Mouse (Mus musculus) G1E (cell line): ENCODE measurements around the gene Unc5cl. TPM values are rescaled to one million over a fixed set of nuclear protein-coding genes. Genes with fewer than 3 reads are reported as not detected.

Experiments used
- ATAC-seq: 2 replicates; pipeline ENCODE4 v1.8.0; 2016; ENCODE audit warnings: mild to moderate bottlenecking; ENCODE audit not compliant: insufficient number of reproducible peaks, poor library complexity, low FRiP score, severe bottlenecking; ENCODE audit errors: extremely low read depth
- DNase-seq: peaks from one replicate; pipeline ENCODE4 v3.0.0; 2012; ENCODE audit warnings: low spot score
- H3K27me3 ChIP-seq: 2 replicates; pipeline ENCODE4 v1.6.1; 2012; ENCODE audit warnings: mild to moderate bottlenecking, low read length, inconsistent platforms; ENCODE audit not compliant: insufficient read depth
- H3K36me3 ChIP-seq: replicated peaks from 2 replicates; pipeline ENCODE3; 2012; ENCODE audit warnings: mild to moderate bottlenecking, inconsistent platforms
- H3K4me1 ChIP-seq: 2 replicates; pipeline ENCODE4 v1.6.1; 2012; ENCODE audit warnings: low read depth, low read length, inconsistent platforms, mixed read lengths; ENCODE audit not compliant: insufficient read depth
- H3K4me3 ChIP-seq: 2 replicates; pipeline ENCODE4 v1.5.1; 2012; ENCODE audit warnings: low read depth, mild to moderate bottlenecking, inconsistent platforms, low read length, moderate library complexity, mixed read lengths
- H3K9me3 ChIP-seq: replicated peaks from 2 replicates; pipeline ENCODE4 v1.6.1; 2012; ENCODE audit warnings: inconsistent platforms
- CTCF ChIP-seq: IDR thresholded peaks from 2 replicates; pipeline ENCODE4 v1.5.1; 2012; ENCODE audit warnings: low read depth, low read length, inconsistent platforms, mixed read lengths
- GATA1 ChIP-seq: IDR thresholded peaks from 2 replicates; pipeline ENCODE4 v1.6.1; 2012; ENCODE audit warnings: borderline replicate concordance, low read length, inconsistent platforms, mixed read lengths
- GATA2 ChIP-seq: IDR thresholded peaks from 2 replicates; pipeline ENCODE4 v1.6.1; 2012; ENCODE audit warnings: low read depth, low read length, inconsistent platforms, borderline replicate concordance
- POLR2AphosphoS5 ChIP-seq: IDR thresholded peaks from 2 replicates; pipeline ENCODE4 v1.6.1; 2012; ENCODE audit warnings: low read depth, low read length, inconsistent platforms; ENCODE audit not compliant: insufficient replicate concordance
- TAL1 ChIP-seq: conservative IDR thresholded peaks from 2 replicates; pipeline ENCODE4 v1.6.1; 2012; ENCODE audit warnings: low read depth, low read length, inconsistent platforms, mixed read lengths
- polyA plus RNA-seq: library from polyadenylated mRNA; stranded (reverse); fragments of >175 nt; gene quantifications from 2 replicates; pipeline ENCODE4 v1.2.3, GENCODE M21; 2012
- total RNA-seq, 2 experiments: library from RNA; stranded (forward) in 1 of 2; stranded (reverse) in 1 of 2; fragments of 200-1000 nt in 1 of 2; fragments of >200 nt in 1 of 2; fragmentation: Nextera tagmentation in 1 of 2; gene quantifications; 2 replicates each; pipeline ENCODE4 v1.2.3; 2014 to 2017

Gene Unc5cl
- total and polyA plus RNA-seq, 3 experiments, result 15.9 to 22.1 (median 17.6) TPM

- no peak for DNase-seq
- Histone ChIP-seq H3K27me3 (no peaks in the 10 kb centered on the region), H3K4me1 (peaks cover 35% of the 10 kb centered on the region), H3K9me3 (no peaks in the 10 kb centered on the region), H3K4me3 (no peak overlapping the region), H3K36me3 (peaks cover 59% of the 10 kb centered on the region)
- ATAC-seq, result no peak
- TF ChIP-seq POLR2AphosphoS5 (no peak), TAL1 (no peak), GATA1 (no peak)
Measured at GRCm38 (mm10) chr17:48418781-48419180, 35.9 kb upstream of the Unc5cl start.

GRCm38 (mm10) chr17:48419571-48419970 is 35.1 kb upstream of the Unc5cl start:
- Histone ChIP-seq H3K36me3 (peaks cover 51% of the 10 kb centered on the region), H3K4me1 (peaks cover 35% of the 10 kb centered on the region)

DNA sequence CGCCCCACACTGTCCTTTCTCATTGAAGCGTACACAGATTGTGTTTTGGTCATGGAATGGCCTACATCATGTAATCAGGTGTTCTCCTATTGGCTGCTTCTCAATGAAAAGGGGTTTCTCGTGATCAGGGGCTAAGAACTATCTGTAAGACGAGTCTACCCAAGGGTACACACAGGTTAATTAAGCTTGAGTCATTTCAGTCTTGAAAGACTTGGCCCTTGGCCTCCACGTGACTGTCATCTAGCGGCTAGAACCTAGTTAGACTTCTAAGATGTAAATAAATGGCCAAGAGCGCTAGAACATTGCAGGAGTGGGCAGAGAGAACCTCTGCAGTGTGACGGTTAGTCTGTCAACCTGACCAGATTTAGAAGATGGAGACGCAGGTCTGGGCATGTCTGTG is 30.5 kb upstream of the Unc5cl start:
- ATAC-seq, result no peak
- DNase-seq, result no peak
- Histone ChIP-seq H3K36me3 (peaks cover 5% of the 10 kb centered on the region), H3K4me3 (no peak overlapping the region), H3K9me3 (no peaks in the 10 kb centered on the region), H3K4me1 (peaks cover 42% of the 10 kb centered on the region), H3K27me3 (peaks cover 5% of the 10 kb centered on the region; the same call in 1 of the 2 replicates)
- TF ChIP-seq CTCF, result no peak
- TF ChIP-seq GATA2, result no peak
- no peak for TF ChIP-seq GATA1
- no peak for TF ChIP-seq POLR2AphosphoS5
- no peak for TF ChIP-seq TAL1

More at GRCm38 (mm10) chr17:48419571-48419970, 35.1 kb upstream of the Unc5cl start:
- no peaks in the 10 kb centered on the region for H3K9me3 ChIP-seq
- H3K27me3 ChIP-seq, result no peaks in the 10 kb centered on the region
- DNase-seq (no peak), ATAC-seq (no peak)
- TF ChIP-seq GATA1, result no peak
- TF ChIP-seq POLR2AphosphoS5, result no peak
- TF ChIP-seq CTCF, result no peak
- TF ChIP-seq GATA2, result no peak
- TF ChIP-seq TAL1, result no peak
- H3K4me3 ChIP-seq, result no peak overlapping the region

DNA sequence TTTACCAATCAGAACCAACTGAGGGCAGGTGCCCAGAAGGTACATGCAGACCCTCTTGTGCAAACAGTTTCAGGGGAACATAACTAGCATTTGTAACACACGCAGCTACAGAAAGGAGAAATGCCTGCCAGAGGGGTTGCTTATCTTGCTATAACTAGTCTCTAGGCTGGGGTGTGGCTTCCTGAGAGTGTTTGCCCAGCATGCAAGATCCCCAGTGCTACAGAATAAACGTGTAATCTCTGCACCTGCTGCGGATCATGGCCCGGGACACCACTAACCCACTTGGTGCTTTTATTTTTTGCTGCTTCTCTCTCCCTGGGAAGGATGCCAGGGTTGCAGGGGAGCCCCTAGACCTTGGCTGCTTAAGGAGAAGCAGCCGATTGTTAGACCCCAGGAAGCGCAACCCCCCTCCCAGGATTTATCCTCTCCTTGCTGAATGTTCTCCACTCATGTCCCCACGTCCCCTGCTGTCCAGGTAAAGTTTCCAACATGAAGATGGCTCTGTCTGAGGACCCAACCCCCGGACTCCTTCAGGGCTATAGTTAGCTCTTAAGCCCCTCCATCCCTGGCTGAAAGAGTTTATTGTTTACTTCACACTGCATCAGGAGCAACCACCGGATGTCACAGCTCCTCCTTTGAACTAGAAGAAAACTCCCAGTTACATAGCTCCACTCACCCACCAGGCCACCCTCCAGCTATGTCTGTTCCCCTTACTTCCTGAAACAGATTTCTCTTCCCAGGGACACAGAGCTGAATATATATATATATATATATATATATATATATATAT is 28.7 kb upstream of the Unc5cl start:
- Histone ChIP-seq H3K9me3 (no peaks in the 10 kb centered on the region), H3K36me3 (no peaks in the 10 kb centered on the region), H3K27me3 (peaks cover 5% of the 10 kb centered on the region; the same call in 1 of the 2 replicates), H3K4me3 (no peak overlapping the region), H3K4me1 (peaks cover 43% of the 10 kb centered on the region)
- DNase-seq (no peak), ATAC-seq (peak; percentile 64)
- no peak for TF ChIP-seq GATA1

GRCm38 (mm10) chr17:48426991-48427750 is 27.5 kb upstream of the Unc5cl start:
- no peaks in the 10 kb centered on the region for H3K36me3 ChIP-seq
- TF ChIP-seq TAL1, result no peak
- no peak for TF ChIP-seq CTCF
- no peak for TF ChIP-seq GATA2
- no peak for TF ChIP-seq GATA1
- no peak for TF ChIP-seq POLR2AphosphoS5
- DNase-seq (no peak), ATAC-seq (no peak)
- no peak overlapping the region for H3K4me3 ChIP-seq
- H3K4me1 ChIP-seq, result peaks cover 34% of the 10 kb centered on the region
- peaks cover 5% of the 10 kb centered on the region; the same call in 1 of the 2 replicates for H3K27me3 ChIP-seq
- H3K9me3 ChIP-seq, result no peaks in the 10 kb centered on the region

GRCm38 (mm10) chr17:48427852-48428530 is 26.7 kb upstream of the Unc5cl start:
- Histone ChIP-seq H3K9me3 (no peaks in the 10 kb centered on the region), H3K27me3 (peaks cover 6% of the 10 kb centered on the region; the same call in 1 of the 2 replicates), H3K4me1 (peaks cover 43% of the 10 kb centered on the region), H3K36me3 (no peaks in the 10 kb centered on the region), H3K4me3 (no peak overlapping the region)
- ATAC-seq (no peak), DNase-seq (no peak)
- no peak for TF ChIP-seq GATA2
- TF ChIP-seq CTCF, result no peak
- TF ChIP-seq TAL1, result no peak
- TF ChIP-seq GATA1, result no peak
- no peak for TF ChIP-seq POLR2AphosphoS5
